Mouse (Mus musculus): Measurements from ENCODE around the gene Mapk9. TPM values are rescaled to one million over a fixed set of nuclear protein-coding genes. Genes with fewer than 3 reads are reported as not detected.

Mapk9 gene
- total and polyA plus RNA-seq, 3 experiments = 43.1 to 52.8 TPM; not detected in 1

GRCm38 (mm10) chr11:49848080-49848815 lies 1.7 kb downstream of the Mapk9 start (continued):
- TF ChIP-seq POLR2AphosphoS2 (IDR thresholded peaks at IDR 0.05; ENCODE audit: low read length) = peak; percentile 11; the same call in 1 of the 2 replicates
- no peak for TF ChIP-seq E2F4 (IDR thresholded peaks at IDR 0.05; ENCODE audit: borderline replicate concordance, low read depth, low read length)
- TF ChIP-seq MAFK (IDR thresholded peaks at IDR 0.05; ENCODE audit: borderline replicate concordance, low read depth, low read length) = no peak
- TF ChIP-seq MYC (IDR thresholded peaks at IDR 0.05; ENCODE audit: low read depth, low read length) = no peak

- H3K9ac ChIP-seq (ENCODE audit: control insufficient read depth, low read depth, low read length, poor library complexity, severe bottlenecking) = no peak overlapping the region
- no peak for DNase-seq (ENCODE audit: low read depth, low spot score)
- TF ChIP-seq TCF12 (IDR thresholded peaks at IDR 0.05; ENCODE audit: low read depth, low read length) (no peak), E2F4 (IDR thresholded peaks at IDR 0.05; ENCODE audit: borderline replicate concordance, low read depth, low read length) (no peak), GABPA (IDR thresholded peaks at IDR 0.05; ENCODE audit: low read depth, low read length) (no peak), SIN3A (IDR thresholded peaks at IDR 0.05; ENCODE audit: low read length) (no peak), BHLHE40 (IDR thresholded peaks at IDR 0.05; ENCODE audit: borderline replicate concordance, low read depth, low read length) (no peak), USF2 (IDR thresholded peaks at IDR 0.05; ENCODE audit: borderline replicate concordance in 1 of 2, insufficient read depth in 1 of 2, low read depth in 1 of 2, low read length in 2 of 2) (no peak), TAL1 (IDR thresholded peaks at IDR 0.05; ENCODE audit: low read length) (no peak), RAD21 (IDR thresholded peaks at IDR 0.05; ENCODE audit: low read depth, low read length) (no peak), UBTF (IDR thresholded peaks at IDR 0.05; ENCODE audit: borderline replicate concordance, insufficient read depth, low read depth, low read length) (no peak), MEF2A (IDR thresholded peaks at IDR 0.05; ENCODE audit: extremely low read depth, insufficient replicate concordance, low read depth, low read length, poor library complexity, severe bottlenecking) (no peak), CTCF (IDR thresholded peaks at IDR 0.05 in 2 of 3, conservative IDR thresholded peaks at IDR 0.05 in 1 of 3; ENCODE audit: control insufficient read depth in 1 of 3, insufficient read depth in 1 of 3, low read depth in 2 of 3, low read length in 3 of 3, poor library complexity in 1 of 3, severe bottlenecking in 1 of 3) (no peak), ZKSCAN1 (IDR thresholded peaks at IDR 0.05; ENCODE audit: low read depth, low read length) (no peak), ZC3H11A (IDR thresholded peaks at IDR 0.05; ENCODE audit: low read depth, low read length) (no peak), SMC3 (IDR thresholded peaks at IDR 0.05; ENCODE audit: low read depth, low read length) (no peak)
Observed at GRCm38 (mm10) chr11:49850331-49850730, 3.8 kb downstream of the Mapk9 start.

More at GRCm38 (mm10) chr11:49850331-49850730, 3.8 kb downstream of the Mapk9 start:
- no peaks in the 10 kb centered on the region for H3K27me3 ChIP-seq (ENCODE audit: control insufficient read depth in 1 of 2, insufficient read depth in 2 of 2, low read length in 2 of 2)
- H3K9me3 ChIP-seq (replicated peaks; ENCODE audit: insufficient read depth, low read length) = no peaks in the 10 kb centered on the region
- peaks cover 5 to 6% of the 10 kb centered on the region in 2 experiments for H3K36me3 ChIP-seq (ENCODE audit: control insufficient read depth in 1 of 2, insufficient read depth in 2 of 2, low read length in 2 of 2)
- H3K4me1 ChIP-seq (ENCODE audit: control insufficient read depth in 1 of 2, insufficient read depth in 2 of 2, low read length in 2 of 2) = peaks cover 7 to 14% of the 10 kb centered on the region in 2 experiments
- no peak overlapping the region for H3K27ac ChIP-seq (ENCODE audit: control insufficient read depth, low read depth, low read length)
- H3K4me3 ChIP-seq (ENCODE audit: control insufficient read depth in 1 of 2, insufficient read depth in 1 of 2, low read depth in 2 of 2, low read length in 2 of 2) = no peak overlapping the region
- peaks cover 30% of the 10 kb centered on the region for H3K79me2 ChIP-seq (ENCODE audit: control insufficient read depth, insufficient read depth, low read length, poor library complexity)

Data from MEL (cell line).